Mouse (Mus musculus): ENCODE results near the gene Sycp1. TPM values are rescaled to one million over a fixed set of nuclear protein-coding genes. Genes with fewer than 3 reads are reported as not detected.

Sycp1 gene
- polyA plus RNA-seq, 1 experiment from 2014 or later = not detected

DNA sequence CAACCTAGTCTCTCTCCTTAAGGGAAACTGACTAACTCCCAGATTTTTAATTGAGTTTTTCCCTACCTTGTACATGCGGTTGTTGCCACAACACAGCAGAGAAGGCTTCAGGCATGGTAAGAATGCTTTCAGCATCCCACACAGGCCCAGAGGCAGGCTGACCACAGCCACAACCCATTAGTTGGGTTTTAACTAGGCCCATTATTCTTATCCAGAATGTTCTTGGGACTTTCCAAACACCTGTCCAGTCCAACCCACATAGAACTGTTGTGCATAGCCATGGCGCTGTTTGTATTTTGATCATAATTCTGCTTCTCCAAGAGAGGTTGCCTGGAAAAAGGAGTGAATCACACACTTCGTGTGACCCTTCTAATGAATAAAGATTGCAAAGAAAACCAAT is 19.2 kb upstream of the Sycp1 start:
- H3K4me3 ChIP-seq (ENCODE audit: low read depth, low read length) = no peak overlapping the region
- WGBS = 88% methylated on average over 3 of the region's 3 CpGs
- no peak overlapping the region for H3K9ac ChIP-seq (ENCODE audit: low read length)
- H3K4me1 ChIP-seq (ENCODE audit: control insufficient read depth, insufficient read depth, low read length) = no peaks in the 10 kb centered on the region
- no peaks in the 10 kb centered on the region for H3K36me3 ChIP-seq (ENCODE audit: control insufficient read depth, insufficient read depth, low read length)
- no peak overlapping the region for H3K4me2 ChIP-seq
- no peak overlapping the region for H3K27ac ChIP-seq (ENCODE audit: low read depth, low read length)
- no peaks in the 10 kb centered on the region for H3K27me3 ChIP-seq (ENCODE audit: control insufficient read depth, insufficient read depth, low read length)
- no peak for ATAC-seq (ENCODE audit: low FRiP score)
- DNase-seq (ENCODE audit: low spot score, missing footprints) = no peak
- no peaks in the 10 kb centered on the region for H3K9me3 ChIP-seq (ENCODE audit: control insufficient read depth, low read length)

DNA sequence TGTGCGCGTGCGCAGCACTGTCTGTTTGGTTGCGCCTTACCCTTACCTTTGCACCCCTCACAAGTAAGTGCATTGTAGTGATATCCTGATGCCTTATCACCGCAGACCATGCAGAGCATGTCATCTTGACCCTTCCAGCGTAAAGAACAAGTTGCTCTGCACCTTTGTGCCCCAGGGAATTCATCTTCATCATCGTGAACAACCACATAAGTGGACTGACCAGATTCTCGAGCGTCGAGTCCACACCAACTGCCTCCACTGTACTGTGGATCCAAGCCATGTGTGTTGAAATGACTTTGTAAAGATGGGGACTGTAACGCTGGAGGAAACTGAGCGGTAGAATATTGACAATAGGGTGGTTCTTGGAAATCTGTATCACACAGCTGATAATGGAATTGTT is 18.6 kb upstream of the Sycp1 start:
- Histone ChIP-seq H3K27me3 (ENCODE audit: control insufficient read depth, insufficient read depth, low read length) (no peaks in the 10 kb centered on the region), H3K4me1 (ENCODE audit: control insufficient read depth, insufficient read depth, low read length) (no peaks in the 10 kb centered on the region), H3K4me3 (ENCODE audit: low read depth, low read length) (no peak overlapping the region), H3K27ac (ENCODE audit: low read depth, low read length) (no peak overlapping the region), H3K9me3 (ENCODE audit: control insufficient read depth, low read length) (no peaks in the 10 kb centered on the region), H3K9ac (ENCODE audit: low read length) (no peak overlapping the region), H3K4me2 (no peak overlapping the region), H3K36me3 (ENCODE audit: control insufficient read depth, insufficient read depth, low read length) (no peaks in the 10 kb centered on the region)
- ATAC-seq (ENCODE audit: low FRiP score) = no peak
- 94% methylated on average over 12 of the region's 12 CpGs for WGBS
- no peak for DNase-seq (ENCODE audit: low spot score, missing footprints)

DNA sequence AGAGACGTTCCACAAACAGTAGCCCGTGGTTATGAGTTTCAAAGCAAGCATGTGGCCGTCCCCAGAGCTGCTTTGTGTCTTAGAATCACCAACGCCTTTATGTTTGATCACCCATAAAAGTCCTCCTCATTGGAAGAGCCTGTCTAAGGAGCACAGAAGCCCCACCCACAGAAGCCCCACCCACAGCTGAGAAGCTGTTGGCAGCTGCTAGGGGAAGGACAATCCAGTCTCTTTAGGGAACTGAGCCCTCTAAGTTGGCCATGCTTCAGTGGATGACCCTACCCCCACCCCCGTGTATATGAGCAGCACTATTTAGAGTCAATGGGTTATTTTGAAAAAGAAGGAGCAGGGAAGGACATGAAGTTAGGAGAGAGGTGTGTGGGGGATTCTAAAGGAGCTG is 11.0 kb upstream of the Sycp1 start:
- Histone ChIP-seq H3K9ac (ENCODE audit: low read length) (no peak overlapping the region), H3K27me3 (ENCODE audit: control insufficient read depth, insufficient read depth, low read length) (no peaks in the 10 kb centered on the region), H3K4me3 (ENCODE audit: low read depth, low read length) (no peak overlapping the region), H3K27ac (ENCODE audit: low read depth, low read length) (no peak overlapping the region), H3K36me3 (ENCODE audit: control insufficient read depth, insufficient read depth, low read length) (no peaks in the 10 kb centered on the region), H3K9me3 (ENCODE audit: control insufficient read depth, low read length) (no peaks in the 10 kb centered on the region), H3K4me2 (no peak overlapping the region), H3K4me1 (ENCODE audit: control insufficient read depth, insufficient read depth, low read length) (no peaks in the 10 kb centered on the region)
- WGBS = 46% methylated on average over 5 of the region's 5 CpGs
- DNase-seq (ENCODE audit: low spot score, missing footprints) (no peak), ATAC-seq (ENCODE audit: low FRiP score) (no peak; the same call in 1 of the 2 replicates)

DNA sequence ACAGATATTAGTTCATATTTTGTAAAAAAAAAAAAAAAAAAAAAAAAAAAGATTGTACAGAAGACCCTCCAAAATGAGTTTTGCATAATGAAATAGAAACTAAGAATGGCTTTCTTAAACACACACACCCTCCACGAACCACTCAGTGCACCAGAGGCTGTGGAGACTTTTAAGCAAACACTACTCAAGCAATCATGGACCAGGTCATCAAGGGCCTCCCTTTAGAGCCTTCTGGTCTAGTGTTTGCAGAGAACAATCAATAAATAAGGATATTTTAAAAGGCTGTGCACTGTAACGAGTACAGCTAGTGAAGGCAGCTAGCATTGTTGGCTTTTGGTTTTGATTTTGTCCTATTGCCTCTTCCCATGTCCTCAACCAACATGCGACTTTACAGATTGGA is 10.4 kb upstream of the Sycp1 start:
- H3K9me3 ChIP-seq (ENCODE audit: control insufficient read depth, low read length) = no peaks in the 10 kb centered on the region
- DNase-seq (ENCODE audit: low spot score, missing footprints) (no peak), ATAC-seq (ENCODE audit: low FRiP score) (no peak)
- H3K9ac ChIP-seq (ENCODE audit: low read length) = no peak overlapping the region
- no peaks in the 10 kb centered on the region for H3K27me3 ChIP-seq (ENCODE audit: control insufficient read depth, insufficient read depth, low read length)
- no peak overlapping the region for H3K4me3 ChIP-seq (ENCODE audit: low read depth, low read length)
- H3K36me3 ChIP-seq (ENCODE audit: control insufficient read depth, insufficient read depth, low read length) = no peaks in the 10 kb centered on the region
- WGBS = 86% methylated on average over 3 of the region's 3 CpGs
- H3K27ac ChIP-seq (ENCODE audit: low read depth, low read length) = no peak overlapping the region
- H3K4me2 ChIP-seq = no peak overlapping the region
- no peaks in the 10 kb centered on the region for H3K4me1 ChIP-seq (ENCODE audit: control insufficient read depth, insufficient read depth, low read length)

DNA sequence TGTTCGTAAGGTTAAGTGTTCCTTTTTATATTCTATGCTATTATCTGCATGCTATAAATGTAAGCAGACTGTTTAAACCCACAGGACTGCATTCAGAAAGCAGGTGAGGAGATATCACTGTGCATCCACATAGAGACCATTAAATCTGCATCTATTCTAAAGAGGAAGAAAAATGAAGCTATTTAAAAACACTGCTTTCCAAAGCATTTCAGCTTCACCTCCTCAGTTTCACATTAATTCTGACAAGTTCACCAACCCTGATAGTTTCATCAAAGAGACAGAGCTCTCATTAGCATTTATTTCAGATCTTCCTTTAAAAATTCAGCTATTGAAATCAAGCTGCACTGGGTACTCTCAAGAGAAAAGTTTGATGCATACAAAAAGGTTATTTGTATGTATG is 2.2 kb upstream of the Sycp1 start:
- ATAC-seq (ENCODE audit: low FRiP score) (no peak), DNase-seq (ENCODE audit: low spot score, missing footprints) (no peak)
- H3K27me3 ChIP-seq (ENCODE audit: control insufficient read depth, insufficient read depth, low read length) = no peaks in the 10 kb centered on the region
- H3K9me3 ChIP-seq (ENCODE audit: control insufficient read depth, low read length) = peaks cover 5% of the 10 kb centered on the region; the same call in 1 of the 2 replicates
- H3K4me2 ChIP-seq = no peak overlapping the region
- no peaks in the 10 kb centered on the region for H3K36me3 ChIP-seq (ENCODE audit: control insufficient read depth, insufficient read depth, low read length)
- no peaks in the 10 kb centered on the region for H3K4me1 ChIP-seq (ENCODE audit: control insufficient read depth, insufficient read depth, low read length)
- no peak overlapping the region for H3K4me3 ChIP-seq (ENCODE audit: low read depth, low read length)
- 93% methylated on average over 1 of the region's 1 CpGs for WGBS
- no peak overlapping the region for H3K27ac ChIP-seq (ENCODE audit: low read depth, low read length)
- H3K9ac ChIP-seq (ENCODE audit: low read length) = no peak overlapping the region

DNA sequence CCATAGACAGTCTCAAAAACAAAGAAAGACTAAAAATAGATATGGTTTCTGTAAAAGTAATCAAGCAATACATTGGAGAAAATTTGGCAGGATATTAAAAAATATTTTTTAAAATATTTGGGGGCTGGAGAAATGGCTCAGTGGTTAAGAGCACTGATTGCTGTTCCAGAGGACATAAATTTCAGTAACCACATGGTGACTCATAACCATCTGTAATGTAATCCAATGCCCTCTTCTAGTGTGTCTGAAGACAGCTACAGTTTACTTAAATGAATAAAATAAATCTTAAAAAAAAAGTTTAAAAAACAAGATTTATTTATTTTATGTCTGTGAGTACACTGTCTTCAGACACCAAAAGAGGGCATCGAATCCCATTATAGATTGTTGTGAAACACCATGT is 36.8 kb downstream of the Sycp1 start:
- Histone ChIP-seq H3K36me3 (ENCODE audit: control insufficient read depth, insufficient read depth, low read length) (no peaks in the 10 kb centered on the region), H3K27ac (ENCODE audit: low read depth, low read length) (no peak overlapping the region), H3K27me3 (ENCODE audit: control insufficient read depth, insufficient read depth, low read length) (no peaks in the 10 kb centered on the region), H3K9ac (ENCODE audit: low read length) (no peak overlapping the region), H3K9me3 (ENCODE audit: control insufficient read depth, low read length) (no peaks in the 10 kb centered on the region), H3K4me1 (ENCODE audit: control insufficient read depth, insufficient read depth, low read length) (no peaks in the 10 kb centered on the region), H3K4me3 (ENCODE audit: low read depth, low read length) (no peak overlapping the region), H3K4me2 (no peak overlapping the region)
- DNase-seq (ENCODE audit: low spot score, missing footprints) (no peak), ATAC-seq (ENCODE audit: low FRiP score) (no peak)
- 100% methylated on average over 1 of the region's 1 CpGs for WGBS

DNA sequence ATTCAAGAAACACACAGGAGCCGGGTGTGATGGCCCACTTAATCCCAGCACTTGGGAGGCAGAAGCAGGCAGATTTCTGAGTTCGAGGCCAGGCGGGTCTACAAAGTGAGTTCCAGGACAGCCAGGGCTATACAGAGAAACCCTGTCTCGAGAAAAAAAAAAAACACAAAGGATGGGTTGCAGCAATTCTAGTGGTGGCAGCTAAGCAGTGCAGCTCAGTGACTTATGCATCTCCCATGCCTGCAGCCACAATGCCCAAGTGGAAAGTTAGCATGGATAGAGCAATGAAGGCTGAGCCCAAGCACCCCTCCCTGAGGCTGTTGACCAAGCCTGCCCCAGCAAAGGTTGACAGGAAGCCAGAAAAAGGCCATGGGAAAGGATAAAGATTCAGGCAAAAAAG is 55.4 kb downstream of the Sycp1 start:
- no peak overlapping the region for H3K4me3 ChIP-seq (ENCODE audit: low read depth, low read length)
- H3K27ac ChIP-seq (ENCODE audit: low read depth, low read length) = no peak overlapping the region
- H3K4me1 ChIP-seq (ENCODE audit: control insufficient read depth, insufficient read depth, low read length) = no peaks in the 10 kb centered on the region
- no peaks in the 10 kb centered on the region for H3K27me3 ChIP-seq (ENCODE audit: control insufficient read depth, insufficient read depth, low read length)
- no peak overlapping the region for H3K9ac ChIP-seq (ENCODE audit: low read length)
- DNase-seq (ENCODE audit: low spot score, missing footprints) (no peak), ATAC-seq (ENCODE audit: low FRiP score) (no peak)
- H3K36me3 ChIP-seq (ENCODE audit: control insufficient read depth, insufficient read depth, low read length) = no peaks in the 10 kb centered on the region
- 77% methylated on average over 4 of the region's 4 CpGs for WGBS
- H3K9me3 ChIP-seq (ENCODE audit: control insufficient read depth, low read length) = no peaks in the 10 kb centered on the region
- no peak overlapping the region for H3K4me2 ChIP-seq

DNA sequence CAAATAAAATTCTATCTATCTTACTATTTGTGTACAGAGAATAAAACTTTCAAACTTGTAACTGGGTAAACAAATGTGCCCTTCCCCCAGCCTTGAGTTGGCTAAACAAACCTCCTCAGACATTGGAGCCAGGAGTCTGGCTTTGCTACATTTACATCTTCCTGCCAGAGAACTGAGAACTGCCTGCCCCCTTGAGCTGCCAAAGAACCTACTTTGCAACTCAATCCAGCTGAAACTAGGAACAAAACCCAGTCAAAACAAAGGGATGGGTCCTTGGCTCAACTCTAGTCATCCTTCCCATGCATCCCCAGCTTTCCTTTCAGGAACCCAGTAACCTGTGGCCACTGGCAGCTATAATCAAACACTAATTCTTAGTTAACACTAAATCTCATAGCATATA is 87.2 kb downstream of the Sycp1 start:
- H3K4me1 ChIP-seq (ENCODE audit: control insufficient read depth, insufficient read depth, low read length) = no peaks in the 10 kb centered on the region
- no peak overlapping the region for H3K4me2 ChIP-seq
- no peaks in the 10 kb centered on the region for H3K27me3 ChIP-seq (ENCODE audit: control insufficient read depth, insufficient read depth, low read length)
- ATAC-seq (ENCODE audit: low FRiP score) = no peak
- H3K9ac ChIP-seq (ENCODE audit: low read length) = no peak overlapping the region
- no peaks in the 10 kb centered on the region for H3K9me3 ChIP-seq (ENCODE audit: control insufficient read depth, low read length)
- no peaks in the 10 kb centered on the region for H3K36me3 ChIP-seq (ENCODE audit: control insufficient read depth, insufficient read depth, low read length)
- DNase-seq (ENCODE audit: low spot score, missing footprints) = no peak
- H3K4me3 ChIP-seq (ENCODE audit: low read depth, low read length) = no peak overlapping the region
- H3K27ac ChIP-seq (ENCODE audit: low read depth, low read length) = no peak overlapping the region

DNA sequence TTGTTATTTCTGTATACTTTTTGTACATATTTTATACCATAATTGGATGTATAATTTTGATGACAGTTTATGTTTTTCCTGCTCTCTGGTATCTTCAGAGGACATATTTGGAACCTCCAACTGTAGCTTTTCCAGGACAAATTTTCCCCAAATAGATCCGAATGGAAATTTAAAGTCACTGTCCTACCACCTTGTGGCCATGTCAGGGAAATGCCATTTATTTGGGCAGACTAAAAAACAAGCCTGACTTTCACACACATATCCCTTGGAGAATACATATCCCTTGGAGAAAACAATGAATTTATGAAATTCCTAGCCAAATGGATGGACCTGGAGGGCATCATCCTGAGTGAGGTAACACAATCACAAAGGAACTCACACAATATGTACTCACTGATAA is 93.5 kb downstream of the Sycp1 start:
- no peak for ATAC-seq (ENCODE audit: low FRiP score)
- Histone ChIP-seq H3K4me1 (ENCODE audit: control insufficient read depth, insufficient read depth, low read length) (no peaks in the 10 kb centered on the region), H3K9ac (ENCODE audit: low read length) (no peak overlapping the region), H3K36me3 (ENCODE audit: control insufficient read depth, insufficient read depth, low read length) (no peaks in the 10 kb centered on the region), H3K9me3 (ENCODE audit: control insufficient read depth, low read length) (no peaks in the 10 kb centered on the region), H3K27ac (ENCODE audit: low read depth, low read length) (no peak overlapping the region), H3K4me3 (ENCODE audit: low read depth, low read length) (no peak overlapping the region), H3K4me2 (no peak overlapping the region), H3K27me3 (ENCODE audit: control insufficient read depth, insufficient read depth, low read length) (no peaks in the 10 kb centered on the region)
- whole genome bisulfite sequencing = 58% methylated on average over 1 of the region's 1 CpGs
- no peak for DNase-seq (ENCODE audit: low spot score, missing footprints)

DNA sequence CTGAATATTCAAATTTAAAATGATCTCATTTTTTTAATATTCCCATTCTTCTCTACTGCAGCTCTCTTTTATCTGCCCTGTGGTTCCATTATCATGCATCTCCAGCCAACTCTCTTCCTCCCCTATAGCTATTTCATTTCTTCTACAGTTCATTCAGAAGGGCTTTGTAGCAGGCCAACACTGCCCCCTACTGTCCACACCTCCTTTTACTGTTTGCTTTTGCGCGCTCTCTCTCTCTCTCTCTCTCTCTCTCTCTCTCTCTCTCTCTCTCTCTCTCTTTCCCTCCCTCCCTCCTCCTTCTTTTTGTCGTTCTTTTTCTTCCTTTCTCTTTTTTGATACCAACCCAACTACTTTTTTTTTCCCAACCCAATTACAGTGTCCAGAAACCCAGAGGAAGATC is 132.0 kb downstream of the Sycp1 start:
- Histone ChIP-seq H3K36me3 (ENCODE audit: control insufficient read depth, insufficient read depth, low read length) (no peaks in the 10 kb centered on the region), H3K4me1 (ENCODE audit: control insufficient read depth, insufficient read depth, low read length) (no peaks in the 10 kb centered on the region), H3K4me2 (no peak overlapping the region), H3K9ac (ENCODE audit: low read length) (no peak overlapping the region), H3K27ac (ENCODE audit: low read depth, low read length) (no peak overlapping the region), H3K9me3 (ENCODE audit: control insufficient read depth, low read length) (no peaks in the 10 kb centered on the region), H3K4me3 (ENCODE audit: low read depth, low read length) (no peak overlapping the region), H3K27me3 (ENCODE audit: control insufficient read depth, insufficient read depth, low read length) (no peaks in the 10 kb centered on the region)
- DNase-seq (ENCODE audit: low spot score, missing footprints) (peak; percentile 94), ATAC-seq (ENCODE audit: low FRiP score) (no peak)
- 7% methylated on average over 3 of the region's 3 CpGs for WGBS
